Mouse (Mus musculus) cerebellum, adult (tissue): ENCODE measurements around the gene Golm1.
A peak's percentile ranks its signal among the peaks of the same experiment; 100 is the strongest.
"Not testable (repeated sequence)": the region's sequence is repeated elsewhere in the genome, so short reads cannot be mapped to it uniquely, and the experiment has no call there.

Experiments used
- ATAC-seq: cut with Nextera tagmentation; 2 replicates; pipeline ENCODE4 v1.9.2; 2017; ENCODE audit warnings: mild to moderate bottlenecking, moderate library complexity, mixed read lengths; ENCODE audit not compliant: insufficient number of reproducible peaks, low FRiP score, low TSS enrichment

Golm1 gene

DNA sequence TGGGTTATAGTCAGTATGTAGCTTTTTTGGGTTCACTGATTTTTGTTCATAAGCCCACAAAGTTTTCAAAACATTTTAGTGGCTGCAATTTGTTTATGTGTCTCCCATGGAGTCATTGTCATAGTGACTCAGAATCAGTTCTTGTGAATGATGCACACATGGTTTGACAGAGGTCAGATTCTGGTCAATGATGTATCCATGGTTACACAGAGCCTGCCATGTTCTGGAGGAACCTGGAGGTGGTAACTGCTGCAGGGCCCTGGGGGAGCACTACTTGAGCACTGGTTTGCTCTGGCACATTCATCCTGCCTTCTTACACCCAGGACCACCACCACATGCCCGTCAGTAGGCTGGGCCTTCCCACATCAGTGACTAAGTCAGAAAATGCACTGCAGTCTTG, 71.1 kb downstream of the Golm1 start:
- ATAC-seq, result no peak

DNA sequence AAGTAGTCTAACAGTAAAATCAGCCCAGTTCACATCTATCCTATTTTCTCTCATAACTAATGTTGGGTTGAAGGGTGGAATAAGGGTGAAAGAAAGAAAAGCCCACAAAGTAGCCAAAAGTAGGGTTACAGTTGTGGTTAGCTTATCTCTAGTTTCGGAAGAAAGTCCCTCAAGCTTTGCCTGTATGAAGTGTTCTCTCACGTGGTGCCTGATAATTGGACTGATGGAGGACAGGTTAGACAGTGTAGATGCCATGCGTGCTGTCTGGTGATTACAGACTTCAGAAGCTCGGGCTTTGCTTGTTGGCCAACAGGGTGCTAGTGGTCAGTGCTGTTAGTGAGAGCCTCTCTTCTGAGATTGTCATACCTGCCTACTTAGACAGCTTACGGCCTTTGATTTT, 72.5 kb downstream of the Golm1 start:
- ATAC-seq, result no peak

DNA sequence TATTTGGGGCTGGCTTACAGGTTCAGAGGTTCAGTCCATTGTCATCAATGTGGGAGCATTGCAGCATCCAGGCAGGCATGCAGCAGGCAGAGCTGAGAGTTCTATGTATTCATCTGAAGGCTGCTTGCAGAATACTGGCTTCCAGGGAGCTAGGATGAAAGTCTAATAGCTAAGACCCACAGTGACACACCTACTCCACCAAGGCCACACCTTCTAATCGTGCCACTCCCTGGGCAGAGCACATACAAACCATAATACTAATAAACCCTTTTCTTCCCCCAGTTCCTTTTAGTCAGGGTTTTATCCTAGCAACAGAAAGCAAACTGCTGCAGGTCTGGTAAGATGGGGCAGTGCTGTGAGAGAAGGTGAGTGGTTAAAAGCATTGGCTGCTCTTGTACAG, 83.0 kb downstream of the Golm1 start:
- no peak for ATAC-seq

DNA sequence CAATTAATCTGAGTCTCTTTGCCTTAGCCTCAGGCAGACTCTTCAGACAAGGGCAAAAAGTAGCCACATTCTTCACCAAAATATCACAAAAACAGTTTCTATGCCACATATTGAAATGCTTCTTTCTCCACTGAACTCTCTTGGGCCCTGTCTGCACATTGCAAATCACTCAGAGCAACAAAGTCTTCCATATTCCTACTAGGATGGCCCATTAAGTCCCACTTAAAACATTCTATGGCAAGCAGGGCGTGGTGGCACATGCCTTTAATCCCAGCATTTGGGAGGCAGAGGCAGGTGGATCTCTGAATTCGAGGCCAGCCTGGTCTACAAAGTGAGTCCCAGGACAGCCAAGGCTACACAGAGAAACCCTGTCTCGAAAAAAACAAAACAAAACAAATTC, 83.6 kb downstream of the Golm1 start:
- not testable (repeated sequence) for ATAC-seq

DNA sequence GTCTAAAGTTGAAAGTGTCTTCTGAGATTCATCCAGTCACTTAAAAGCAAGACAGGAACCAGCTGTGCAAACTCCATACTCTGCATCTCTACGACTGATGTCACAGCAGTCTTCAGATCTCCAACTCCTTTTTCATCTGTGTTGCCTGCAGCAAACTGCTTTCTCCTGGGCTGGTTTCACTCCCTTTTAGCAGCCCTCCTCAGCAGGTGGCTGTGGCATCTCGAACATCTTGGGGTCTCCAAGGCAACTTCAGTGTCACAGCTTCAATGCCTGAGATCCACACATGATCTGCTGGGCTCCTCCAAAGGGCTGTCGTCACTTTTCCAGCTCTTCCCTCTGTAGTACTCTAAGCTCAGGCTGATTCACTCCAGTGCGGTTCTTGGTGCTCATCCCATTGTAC, 84.9 kb downstream of the Golm1 start:
- ATAC-seq, result no peak

DNA sequence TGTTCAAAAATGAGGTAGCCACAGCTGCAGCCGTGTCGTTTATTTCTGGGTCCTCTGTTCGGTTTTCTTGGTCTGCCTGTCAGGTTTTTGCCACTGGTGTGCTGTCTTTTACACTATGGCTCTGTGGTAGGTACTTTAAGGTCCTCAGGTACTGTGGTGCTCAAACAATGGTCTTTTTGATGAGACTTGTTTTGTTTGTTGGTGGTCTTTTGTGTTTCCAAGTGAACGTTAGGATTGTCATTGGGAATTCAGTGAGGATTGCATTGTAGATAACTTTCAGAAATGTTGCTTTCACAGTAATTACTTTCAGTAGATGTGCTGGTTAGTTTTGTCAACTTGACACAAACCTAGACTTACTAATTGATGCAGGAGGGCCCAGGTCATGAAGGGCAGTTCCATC, 85.9 kb downstream of the Golm1 start:
- no peak for ATAC-seq

DNA sequence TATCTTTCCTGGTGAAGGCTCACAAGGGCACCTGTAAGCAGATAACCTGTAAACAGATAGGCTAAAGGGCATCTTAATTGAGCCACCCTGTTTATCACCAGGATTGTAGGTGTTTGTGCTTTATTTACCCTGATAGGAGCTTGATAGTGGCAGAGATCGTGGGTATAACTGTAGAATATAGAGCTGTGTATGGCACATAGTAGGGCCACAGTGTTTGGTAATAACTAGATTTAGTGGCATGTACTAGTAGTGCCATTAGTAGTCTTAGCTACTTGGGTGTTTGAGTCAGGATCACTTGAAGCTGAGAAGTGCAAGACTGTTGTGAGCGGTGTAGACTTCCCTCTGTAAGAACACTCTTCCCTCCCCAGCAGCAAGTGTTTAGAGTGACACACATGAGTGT, 88.4 kb downstream of the Golm1 start:
- no peak for ATAC-seq

DNA sequence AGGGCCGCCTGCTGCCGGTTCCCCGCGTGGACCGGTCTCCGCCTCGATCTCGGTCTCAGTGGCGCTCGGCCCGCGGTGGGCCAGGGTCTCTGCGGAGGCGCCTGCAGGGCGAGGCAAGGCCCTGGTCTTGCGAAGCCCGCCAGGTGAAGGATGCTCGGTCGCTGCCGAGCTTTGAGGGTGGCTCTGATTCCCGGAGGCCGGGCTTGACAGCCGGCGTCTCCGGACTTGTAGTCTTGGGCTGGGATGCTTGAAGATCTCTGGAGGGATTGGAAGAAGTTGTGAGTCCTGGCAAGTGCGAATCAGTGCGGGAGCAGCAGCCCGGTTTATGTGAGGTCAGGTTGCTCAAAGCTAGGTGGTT, 90.0 kb downstream of the Golm1 start:
- no peak; the same call in 1 of the 2 replicates for ATAC-seq

DNA sequence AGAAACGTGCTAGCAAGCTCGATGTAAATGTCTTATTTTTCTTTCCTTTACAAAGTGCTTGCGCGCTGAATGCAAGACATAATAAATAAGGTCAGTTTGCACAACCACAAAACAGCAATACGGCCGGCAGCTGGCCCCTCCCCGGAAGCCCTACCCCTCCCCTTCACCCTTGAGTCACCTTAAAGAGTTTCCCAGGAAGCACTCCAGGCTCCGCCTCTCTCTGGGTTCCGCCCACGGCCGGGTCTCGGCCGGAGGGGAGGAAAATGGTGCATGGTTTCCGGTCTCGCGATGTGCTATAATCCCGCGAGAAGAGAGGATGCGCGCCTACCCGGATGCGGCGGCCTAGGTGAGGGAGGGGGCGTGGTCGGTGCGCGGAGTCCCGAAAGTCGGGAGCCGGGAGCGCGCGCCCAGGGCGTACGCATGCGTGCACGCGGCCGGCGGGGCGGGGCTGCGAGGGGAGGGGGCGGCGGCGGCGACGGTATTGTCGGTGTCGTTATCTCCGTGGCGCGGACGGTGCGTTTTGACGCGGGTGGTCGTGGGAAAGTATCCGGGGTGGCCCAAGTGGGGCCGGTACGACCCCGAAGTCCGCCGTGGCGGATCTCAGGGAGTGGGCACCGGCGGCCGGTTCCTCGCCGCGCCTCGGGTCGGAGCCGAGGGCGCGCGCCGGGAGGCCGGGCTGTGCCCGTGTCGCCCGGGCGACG, 90.5 kb downstream of the Golm1 start, which contains the start of the genes Agtpbp1 and Naa35:
Gene Agtpbp1, minus strand, starts transcription at position 281 of the 701 bp plus-strand sequence.
Gene Naa35, plus strand, starts transcription at position 313 of the 701 bp plus-strand sequence.
- peak; percentile 97 for ATAC-seq
